Mouse (Mus musculus) cerebellum, adult (tissue): ENCODE measurements around the gene Irf5.

Experiments
- ATAC-seq: cut with Nextera tagmentation; 2 replicates; pipeline ENCODE4 v1.9.2; 2017; ENCODE audit warnings: mild to moderate bottlenecking, moderate library complexity, mixed read lengths; ENCODE audit not compliant: insufficient number of reproducible peaks, low FRiP score, low TSS enrichment

Gene Irf5

GRCm38 (mm10) chr6:29526281-29527251, at the start of gene Irf5:
TSS of gene Irf5 (plus strand) at chr6:29526625.
- ATAC-seq, result no peak

- no peak for ATAC-seq
Measured at GRCm38 (mm10) chr6:29482691-29483090, 43.7 kb upstream of the Irf5 start.

GRCm38 (mm10) chr6:29484716-29485559, 41.5 kb upstream of the Irf5 start:
- ATAC-seq, result peak; percentile 43; the same call in 1 of the 2 replicates

- no peak for ATAC-seq
Measured at GRCm38 (mm10) chr6:29485951-29486350, 40.5 kb upstream of the Irf5 start.

GRCm38 (mm10) chr6:29494101-29494500, 32.3 kb upstream of the Irf5 start:
- no peak for ATAC-seq

- no peak for ATAC-seq
Measured at GRCm38 (mm10) chr6:29496270-29496669, 30.2 kb upstream of the Irf5 start.

GRCm38 (mm10) chr6:29497791-29498190, 28.6 kb upstream of the Irf5 start:
- ATAC-seq, result no peak

GRCm38 (mm10) chr6:29500177-29500576, 26.2 kb upstream of the Irf5 start:
- ATAC-seq, result no peak

GRCm38 (mm10) chr6:29500810-29501209, 25.6 kb upstream of the Irf5 start:
- no peak for ATAC-seq

GRCm38 (mm10) chr6:29501599-29501998, 24.8 kb upstream of the Irf5 start:
- no peak for ATAC-seq

GRCm38 (mm10) chr6:29505493-29505892, 20.9 kb upstream of the Irf5 start:
- no peak for ATAC-seq

- ATAC-seq, result no peak
Measured at GRCm38 (mm10) chr6:29506834-29507233, 19.6 kb upstream of the Irf5 start.

- no peak for ATAC-seq
Measured at GRCm38 (mm10) chr6:29507447-29508309, 18.7 kb upstream of the Irf5 start, which contains the start of gene Kcp. TSS of gene Kcp (minus strand) at chr6:29507952.

- ATAC-seq, result no peak
Measured at GRCm38 (mm10) chr6:29509086-29509485, 17.3 kb upstream of the Irf5 start.

GRCm38 (mm10) chr6:29513284-29513683, 13.1 kb upstream of the Irf5 start:
- no peak for ATAC-seq

- ATAC-seq, result 0 out of 2 replicates have a peak, but pooled peaks have one; percentile 45
Measured at GRCm38 (mm10) chr6:29517139-29517538, 9.3 kb upstream of the Irf5 start.

- ATAC-seq, result no peak
Measured at GRCm38 (mm10) chr6:29522626-29523300, 3.7 kb upstream of the Irf5 start.

- ATAC-seq, result no peak
Measured at GRCm38 (mm10) chr6:29523301-29524033, 3.0 kb upstream of the Irf5 start.

- no peak for ATAC-seq
Measured at GRCm38 (mm10) chr6:29524034-29524489, 2.4 kb upstream of the Irf5 start.
